Mouse (Mus musculus) small intestine, adult 2 months (tissue): ENCODE results near the gene Ppp6r3. TPM values are rescaled to one million over a fixed set of nuclear protein-coding genes. Genes with fewer than 3 reads are reported as not detected.

Experiments
- H3K27ac ChIP-seq: fragments of 200-500 bp; 2 replicates; pipeline ENCODE4 v1.5.1; 2012; ENCODE audit warnings: low read depth, low read length, control low read depth, inconsistent platforms; ENCODE audit not compliant: insufficient read depth
- H3K27me3 ChIP-seq: fragments of 200-500 bp; 2 replicates; pipeline ENCODE4 v1.6.1; 2012; ENCODE audit warnings: mild to moderate bottlenecking, moderate library complexity, low read length, inconsistent platforms; ENCODE audit not compliant: control insufficient read depth, insufficient read depth
- H3K36me3 ChIP-seq: fragments of 200-500 bp; 2 replicates; pipeline ENCODE4 v1.6.1; 2012; ENCODE audit warnings: mild to moderate bottlenecking, low read length, control low read depth, inconsistent platforms; ENCODE audit not compliant: control insufficient read depth, insufficient read depth
- H3K4me1 ChIP-seq: fragments of 200-500 bp; 2 replicates; pipeline ENCODE4 v1.6.1; 2012; ENCODE audit warnings: low read length, inconsistent platforms, mixed read lengths; ENCODE audit not compliant: control insufficient read depth, insufficient read depth, insufficient read length
- H3K4me3 ChIP-seq: fragments of 200-500 bp; 2 replicates; pipeline ENCODE4 v1.5.1; 2012; ENCODE audit warnings: low read depth, mild to moderate bottlenecking, control low read depth, inconsistent platforms, low read length, moderate library complexity
- CTCF ChIP-seq: fragments of 200-500 bp; IDR thresholded peaks from 2 replicates; pipeline ENCODE4 v1.5.1; 2012; ENCODE audit warnings: low read depth, mild to moderate bottlenecking, control low read depth, inconsistent platforms, low read length, moderate library complexity, mixed read lengths; ENCODE audit not compliant: insufficient replicate concordance, insufficient read length; ENCODE audit errors: extremely low read depth
- POLR2A ChIP-seq: fragments of 200-500 bp; IDR thresholded peaks from 2 replicates; pipeline ENCODE4 v1.6.1; 2012; ENCODE audit warnings: low read depth, mild to moderate bottlenecking, control low read depth, inconsistent platforms, low read length, moderate library complexity
- WGBS: fragments of 180-500 bp; shearing (Covaris S2); methylation state at CpG from one replicate; pipeline ENCODE4 v1.1.7; 2018; 5-methylcytosine and 5-hydroxymethylcytosine counted together
- polyA plus RNA-seq: library from polyadenylated mRNA; depleted of rRNA; stranded (reverse); fragments of >200 nt; gene quantifications from 2 replicates; pipeline ENCODE4 v1.2.3, GENCODE M21; 2012

The Ppp6r3 gene
- polyA plus RNA-seq, 1 experiment = 67.9 TPM

GRCm38 (mm10) chr19:3480101-3480500 is 95.4 kb downstream of the Ppp6r3 start:
- Histone ChIP-seq H3K27ac (no peak overlapping the region), H3K27me3 (no peaks in the 10 kb centered on the region), H3K4me1 (no peaks in the 10 kb centered on the region), H3K36me3 (peaks cover 62% of the 10 kb centered on the region), H3K4me3 (no peak overlapping the region)
- WGBS = 92% methylated on average over 8 of the region's 8 CpGs
- TF ChIP-seq CTCF = no peak
- no peak for TF ChIP-seq POLR2A

GRCm38 (mm10) chr19:3476996-3477395 is 98.6 kb downstream of the Ppp6r3 start:
- WGBS = 94% methylated on average over 3 of the region's 3 CpGs
- TF ChIP-seq POLR2A (no peak), CTCF (no peak)
- peaks cover 59% of the 10 kb centered on the region for H3K36me3 ChIP-seq
- H3K27me3 ChIP-seq = no peaks in the 10 kb centered on the region
- H3K27ac ChIP-seq = no peak overlapping the region
- H3K4me1 ChIP-seq = no peaks in the 10 kb centered on the region
- H3K4me3 ChIP-seq = no peak overlapping the region

GRCm38 (mm10) chr19:3471218-3471617 is 104.3 kb downstream of the Ppp6r3 start:
- Histone ChIP-seq H3K27me3 (no peaks in the 10 kb centered on the region), H3K4me3 (no peak overlapping the region), H3K4me1 (no peaks in the 10 kb centered on the region), H3K27ac (no peak overlapping the region), H3K36me3 (peaks cover 76% of the 10 kb centered on the region)
- no peak for TF ChIP-seq POLR2A
- no peak for TF ChIP-seq CTCF
- WGBS = 77% methylated on average over 2 of the region's 2 CpGs

- H3K4me1 ChIP-seq = no peaks in the 10 kb centered on the region
- no peak overlapping the region for H3K4me3 ChIP-seq
- no peak for TF ChIP-seq CTCF
- TF ChIP-seq POLR2A = no peak
- no peaks in the 10 kb centered on the region for H3K27me3 ChIP-seq
- no peak overlapping the region for H3K27ac ChIP-seq
- H3K36me3 ChIP-seq = peaks cover 81% of the 10 kb centered on the region
- WGBS = 96% methylated on average over 7 of the region's 7 CpGs
These were observed 108.0 kb downstream of the Ppp6r3 start for GRCm38 (mm10) chr19:3467574-3467973.

GRCm38 (mm10) chr19:3459986-3460385 is 115.6 kb downstream of the Ppp6r3 start:
- WGBS = 95% methylated on average over 3 of the region's 3 CpGs
- TF ChIP-seq POLR2A (no peak), CTCF (no peak)
- Histone ChIP-seq H3K4me1 (no peaks in the 10 kb centered on the region), H3K27ac (no peak overlapping the region), H3K4me3 (no peak overlapping the region), H3K27me3 (no peaks in the 10 kb centered on the region), H3K36me3 (peaks cover 79% of the 10 kb centered on the region)

GRCm38 (mm10) chr19:3458331-3459099 is 117.0 kb downstream of the Ppp6r3 start:
- Histone ChIP-seq H3K27me3 (no peaks in the 10 kb centered on the region), H3K4me1 (no peaks in the 10 kb centered on the region), H3K27ac (no peak overlapping the region), H3K4me3 (no peak overlapping the region), H3K36me3 (peaks cover 77% of the 10 kb centered on the region)
- TF ChIP-seq CTCF (no peak), POLR2A (no peak)
- 74% methylated on average over 6 of the region's 6 CpGs for WGBS

GRCm38 (mm10) chr19:3457700-3458099 is 117.8 kb downstream of the Ppp6r3 start:
- Histone ChIP-seq H3K4me3 (no peak overlapping the region), H3K27ac (no peak overlapping the region), H3K36me3 (peaks cover 72% of the 10 kb centered on the region), H3K27me3 (no peaks in the 10 kb centered on the region), H3K4me1 (peaks cover 4% of the 10 kb centered on the region; the same call in 1 of the 2 replicates)
- no peak for TF ChIP-seq CTCF
- TF ChIP-seq POLR2A = no peak
- WGBS = 96% methylated on average over 4 of the region's 4 CpGs
